Mouse (Mus musculus): Measurements from ENCODE around the gene Pum1. TPM values are rescaled to one million over a fixed set of nuclear protein-coding genes. Genes with fewer than 3 reads are reported as not detected.
A peak's percentile ranks its signal among the peaks of the same experiment; 100 is the strongest.

Pum1 gene
- total RNA-seq, 2 experiments from 2014 or later, result 57.7 to 61.6 TPM

DNA sequence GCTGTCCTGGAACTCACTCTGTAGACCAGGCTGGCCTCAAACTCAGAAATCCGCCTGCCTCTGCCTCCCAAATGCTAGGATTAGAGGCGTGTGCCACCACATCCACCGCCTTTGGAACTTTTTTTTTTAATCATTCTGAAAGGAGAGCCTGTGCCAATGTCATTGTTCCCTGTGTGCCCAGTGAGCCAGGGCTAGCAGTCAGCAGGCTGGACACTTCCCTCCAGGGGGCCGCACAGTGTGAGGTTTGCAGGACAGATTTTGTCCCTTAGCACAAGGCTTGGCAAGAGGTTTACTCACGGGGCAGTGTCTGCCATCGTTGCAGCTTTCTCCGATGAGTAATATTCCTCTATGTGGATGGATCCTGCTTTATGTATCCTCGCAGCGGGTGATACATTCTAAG is 143.6 kb downstream of the Pum1 start:
- intact Hi-C loops (cut with DNase I), result no loop called here
- no peak for DNase-seq

GRCm38 (mm10) chr4:130809784-130810183 is 146.7 kb downstream of the Pum1 start:
- intact Hi-C loops (cut with DNase I), result no loop called here
- DNase-seq, result peak in 1 of 2 experiments; percentile 31

DNA sequence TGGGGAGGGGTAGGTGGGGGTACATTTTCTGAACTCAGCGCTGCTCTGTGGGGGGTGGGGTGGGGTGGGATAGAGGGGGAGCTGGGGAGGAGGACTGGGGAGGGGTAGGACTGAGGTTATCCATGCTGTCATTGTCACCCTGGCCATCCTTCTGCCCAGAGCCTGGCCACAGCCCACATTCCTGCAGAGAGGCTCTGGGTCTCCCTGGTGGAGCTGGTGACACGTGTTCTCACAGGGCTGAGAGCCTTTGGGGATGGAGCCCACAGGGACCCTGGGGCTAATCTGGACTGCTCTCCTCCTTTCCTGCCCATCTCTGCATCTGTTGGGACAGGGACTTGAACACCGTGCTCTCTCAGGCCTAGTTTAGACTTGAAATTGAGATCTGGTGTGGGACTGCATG is 147.7 kb downstream of the Pum1 start:
- DNase-seq, result no peak
- intact Hi-C loops (cut with DNase I), result no loop called here

GRCm38 (mm10) chr4:130811385-130811784 is 148.3 kb downstream of the Pum1 start:
- intact Hi-C loops (cut with DNase I), result no loop called here

GRCm38 (mm10) chr4:130813958-130814357 is 150.8 kb downstream of the Pum1 start:
- no peak for DNase-seq
- intact Hi-C loops (cut with DNase I), result no loop called here

More at GRCm38 (mm10) chr4:130811385-130811784, 148.3 kb downstream of the Pum1 start:
- DNase-seq, result no peak

GRCm38 (mm10) chr4:130814742-130815330 is 151.7 kb downstream of the Pum1 start:
- no peak for DNase-seq
- intact Hi-C loops (cut with DNase I), result no loop called here

- intact Hi-C loops (cut with DNase I), result no loop called here
- DNase-seq, result peak in 1 of 2 experiments; percentile 32
These were observed 152.7 kb downstream of the Pum1 start for GRCm38 (mm10) chr4:130815860-130816259.

DNA sequence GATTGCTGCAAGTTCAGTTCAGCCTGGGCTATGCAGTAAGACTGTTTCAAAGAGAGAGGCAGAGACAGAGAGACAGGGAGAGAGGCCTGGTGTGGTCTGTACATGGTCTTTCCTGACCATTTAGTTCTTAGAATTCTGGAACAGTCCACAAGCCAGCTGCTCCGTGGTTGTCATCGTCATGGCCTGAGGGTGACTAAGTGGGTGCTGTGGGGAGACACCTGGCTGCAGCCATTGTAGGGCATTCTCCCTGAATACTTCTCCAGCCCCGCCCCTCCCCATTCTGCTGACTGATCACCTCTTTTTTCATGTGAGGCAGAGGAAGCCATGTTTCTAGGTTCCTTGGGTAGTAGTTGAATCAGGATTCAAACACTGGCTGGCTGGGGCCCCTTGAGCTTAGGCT is 156.7 kb downstream of the Pum1 start:
- intact Hi-C loops (cut with DNase I), result no loop called here
- DNase-seq, result no peak

GRCm38 (mm10) chr4:130820594-130821255 is 157.6 kb downstream of the Pum1 start:
- intact Hi-C loops (cut with DNase I), result no loop called here
- DNase-seq, result peak in 1 of 2 experiments; percentile 29

DNA sequence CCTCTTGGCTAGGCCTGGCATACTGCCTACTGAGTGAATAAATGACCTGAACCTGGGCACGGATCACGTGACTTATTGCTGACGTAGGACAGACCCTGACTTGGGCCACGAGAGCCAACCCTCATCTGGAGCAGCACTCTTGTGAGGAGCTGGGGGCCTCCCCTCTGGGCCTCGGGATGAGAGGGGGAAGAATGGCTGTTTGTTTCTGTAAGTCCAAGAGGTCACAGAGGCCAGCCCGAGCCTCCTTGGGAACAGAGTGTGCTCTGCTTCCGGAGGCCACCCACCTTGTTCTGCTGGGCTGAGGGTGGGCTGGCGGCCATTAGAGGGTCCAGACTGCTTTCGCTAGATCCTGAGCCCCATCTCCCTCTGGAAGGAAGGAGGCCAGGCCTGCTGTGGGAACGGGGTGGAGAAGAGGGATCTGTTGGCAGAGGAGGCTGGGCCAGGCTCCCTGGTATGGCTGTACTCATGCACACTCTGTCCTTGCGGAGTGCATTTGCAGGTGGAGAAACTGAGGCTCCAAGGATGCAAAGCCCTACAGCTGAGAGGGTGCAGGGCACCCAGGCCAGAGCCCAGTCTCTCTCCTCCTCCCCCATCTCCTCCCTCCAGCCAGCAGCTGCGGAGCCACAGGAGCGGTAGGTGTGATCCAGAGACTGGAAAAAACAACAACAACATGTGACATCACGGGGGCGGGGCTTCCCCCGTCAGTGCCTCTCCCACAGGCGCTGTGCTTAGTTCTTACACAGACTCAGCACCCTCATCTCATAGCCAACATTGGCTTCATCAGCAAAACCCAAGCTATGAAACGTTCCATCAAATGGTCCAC is 165.9 kb downstream of the Pum1 start:
- intact Hi-C loops (cut with DNase I), result no loop called here
- DNase-seq, result peak; percentile 70 to 79

Other genes starting within 250 kb of the Pum1 start
- gene Nkain1, start 89.1 kb upstream of the Pum1 start, total RNA-seq (2021), result 1 to 10 TPM; 3.7 to 5.8 TPM
- gene Sdc3, start 129.2 kb downstream of the Pum1 start, total RNA-seq (2021), result 10 to 100 TPM; 43.0 to 50.6 TPM
- gene Laptm5, start 249.8 kb downstream of the Pum1 start, total RNA-seq (2021), result 10 to 100 TPM; 17.8 to 35.3 TPM

All from heart, postnatal 14 days (tissue).